Mouse (Mus musculus) heart, adult 2 months (tissue): Measurements from ENCODE around the gene Prss28.

Experiments used
- CTCF ChIP-seq: fragments of 200-600 bp; IDR thresholded peaks from 2 replicates; pipeline ENCODE4 v1.8.1; 2022; ENCODE audit warnings: antibody characterized with exemption, mild to moderate bottlenecking, moderate library complexity
- EP300 ChIP-seq: fragments of 200-500 bp; IDR thresholded peaks from 2 replicates; pipeline ENCODE4 v1.6.1; 2011; ENCODE audit warnings: low read depth, low read length, control low read depth; ENCODE audit not compliant: insufficient read depth
- POLR2A ChIP-seq: fragments of 200-500 bp; IDR thresholded peaks from 2 replicates; pipeline ENCODE4 v1.6.1; 2011; ENCODE audit warnings: mild to moderate bottlenecking, low read depth, low read length, control low read depth; ENCODE audit not compliant: insufficient read depth

- TF ChIP-seq CTCF (no peak), EP300 (no peak), POLR2A (no peak)
Observed at GRCm38 (mm10) chr17:25290411-25290810, 18.0 kb upstream of the Prss28 start.
